10 mouse cellular contexts compared by ENCODE assay signal in the genomic region with DNA sequence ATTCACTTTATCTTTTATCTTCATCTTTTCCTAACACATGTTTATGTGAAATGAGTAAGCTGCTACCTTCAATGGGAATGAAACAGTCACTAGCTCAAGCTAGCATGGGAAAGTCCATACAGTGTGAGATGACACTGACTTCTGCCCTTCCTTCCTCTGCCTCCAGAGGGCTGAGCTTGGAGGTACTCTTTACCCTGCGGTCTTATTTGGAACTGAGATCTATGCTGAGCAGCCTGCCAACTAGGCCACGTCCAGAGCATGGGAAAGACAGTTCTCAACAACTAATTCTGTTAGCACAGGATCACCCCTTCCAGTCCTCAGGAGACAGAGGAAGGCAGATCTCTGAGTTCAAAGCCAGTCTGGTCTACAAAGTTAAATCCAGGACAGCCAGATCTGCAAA. TPM values are rescaled to one million over a fixed set of nuclear protein-coding genes. Genes with fewer than 3 reads are reported as not detected.
DNase-seq lines count a peak whose midpoint lies in the region; ATAC-seq lines count a peak whose summit lies in the region.
"Had no signal": no experiment of that assay in that cellular context is flagged by ENCODE, and none has a peak within 500 bp of the region (broad histone marks: within the 10 kb centered on the region; RNA-seq: fewer than 3 reads in every experiment).

No protein-coding gene starts in this region.

- H3K27me3 ChIP-seq in embryonic facial prominence, embryonic 11.5 days (ENCODE audit: control insufficient read depth, insufficient read depth, low read length): no peaks in the 10 kb centered on the region
- no peaks in the 10 kb centered on the region for H3K27me3 ChIP-seq in embryonic facial prominence, embryonic 10.5 days (replicated peaks; ENCODE audit: low read depth, poor library complexity, severe bottlenecking)
- H3K27me3 ChIP-seq: heart, embryonic 15.5 days had no signal

- no peaks in the 10 kb centered on the region for H3K4me1 ChIP-seq in embryonic facial prominence, embryonic 11.5 days (ENCODE audit: control insufficient read depth, insufficient read depth, low read length)
- peaks cover 28% of the 10 kb centered on the region for H3K4me1 ChIP-seq in embryonic facial prominence, embryonic 10.5 days
- H3K4me1 ChIP-seq: heart, embryonic 15.5 days had no signal

- no peaks in the 10 kb centered on the region for H3K36me3 ChIP-seq in embryonic facial prominence, embryonic 11.5 days (replicated peaks; ENCODE audit: control insufficient read depth, insufficient read depth, low read depth, low read length)
- no peaks in the 10 kb centered on the region for H3K36me3 ChIP-seq in embryonic facial prominence, embryonic 10.5 days (replicated peaks)
- H3K36me3 ChIP-seq: heart, embryonic 15.5 days had no signal

- no peak for ATAC-seq in embryonic facial prominence, embryonic 11.5 days (replicated peaks; ENCODE audit: insufficient number of reproducible peaks, low FRiP score, low TSS enrichment, low read depth)

- peak; percentile 18 for DNase-seq in embryonic facial prominence, embryonic 11.5 days (ENCODE audit: low spot score)
- DNase-seq in embryonic facial prominence, embryonic 10.5 days (ENCODE audit: low spot score): no peak
- DNase-seq in CD4-positive helper T cell, adult 2 months (ENCODE audit: low read depth, low spot score): peak; percentile 45
- DNase-seq in cerebellum, adult 18-20 months: peak; percentile 10 to 27
- DNase-seq in kidney, postnatal 14 days: peak; percentile 32
- DNase-seq in retina, embryonic 14.5 days (ENCODE audit: low spot score): peak; percentile 13
- DNase-seq in frontal cortex, postnatal 25 days (ENCODE audit: low spot score in 2 of 2): no peak
- no peak for DNase-seq in urinary bladder, postnatal 25 days (ENCODE audit: low spot score)

- no peak overlapping the region for H3K9ac ChIP-seq in embryonic facial prominence, embryonic 11.5 days (replicated peaks; ENCODE audit: low read length)
- H3K9ac ChIP-seq: heart, embryonic 15.5 days had no signal

- no peak overlapping the region for H3K4me2 ChIP-seq in embryonic facial prominence, embryonic 11.5 days (ENCODE audit: low read depth, low read length)
- H3K4me2 ChIP-seq: heart, embryonic 15.5 days had no signal

- no peaks in the 10 kb centered on the region for H3K9me3 ChIP-seq in embryonic facial prominence, embryonic 11.5 days (replicated peaks; ENCODE audit: control insufficient read depth, low read length)
- no peaks in the 10 kb centered on the region for H3K9me3 ChIP-seq in embryonic facial prominence, embryonic 10.5 days
- H3K9me3 ChIP-seq: G1E; heart, embryonic 15.5 days had no signal

- no peak overlapping the region for H3K27ac ChIP-seq in embryonic facial prominence, embryonic 11.5 days (replicated peaks; ENCODE audit: low read depth, low read length)
- H3K27ac ChIP-seq in embryonic facial prominence, embryonic 10.5 days (replicated peaks): no peak overlapping the region
- H3K27ac ChIP-seq: heart, embryonic 15.5 days had no signal

- WGBS in embryonic facial prominence, embryonic 11.5 days: 37% methylated on average over 2 of the region's 2 CpGs
- WGBS in embryonic facial prominence, embryonic 10.5 days: 35% methylated on average over 2 of the region's 2 CpGs

- no peak overlapping the region for H3K4me3 ChIP-seq in embryonic facial prominence, embryonic 11.5 days (ENCODE audit: low read depth, low read length)
- no peak overlapping the region for H3K4me3 ChIP-seq in embryonic facial prominence, embryonic 10.5 days
- H3K4me3 ChIP-seq: heart, embryonic 15.5 days had no signal

RNA-seq across cellular contexts. Expression of gene Tmem131l, which starts 51.0 kb away (rescaled TPM):
- polyA plus RNA-seq in embryonic facial prominence, embryonic 11.5 days (2014; fragmentation: Nextera tagmentation; extraction: Ambion mirVana): 83.2 and 84.2 TPM in 2 replicates
- 82.6 and 84.7 TPM in 2 replicates for polyA plus RNA-seq in embryonic facial prominence, embryonic 10.5 days (2016; fragmentation: Nextera tagmentation; extraction: Ambion mirVana)

Comparison
In these comparisons a context has a peak if more than half of its experiments do, and no peak if none do; other contexts are left out.
1. DNase-seq: peak in embryonic facial prominence, embryonic 11.5 days (single experiment), CD4-positive helper T cell, adult 2 months (single experiment), cerebellum, adult 18-20 months (2 of 2), kidney, postnatal 14 days (single experiment) and retina, embryonic 14.5 days (single experiment); none in embryonic facial prominence, embryonic 10.5 days (single experiment), frontal cortex, postnatal 25 days (0 of 2) and urinary bladder, postnatal 25 days (single experiment).